Mouse (Mus musculus) inflammation-experienced regulatory T-cells, adult 6 months (primary cell): ENCODE results near the gene Gdf11. TPM values are rescaled to one million over a fixed set of nuclear protein-coding genes. Genes with fewer than 3 reads are reported as not detected.

Source experiments
- ATAC-seq: one replicate; pipeline ENCODE4 v1.8.0; 2017
- polyA plus RNA-seq, 3 experiments: library from polyadenylated mRNA; unstranded; fragments of 100-300 nt; shearing (Covaris generic); gene quantifications; one replicate each; pipeline ENCODE4 v1.2.1; 2017

Gene Gdf11
- polyA plus RNA-seq, 3 experiments from 2014 or later = 6.0 to 7.7 (median 7.3) TPM

- ATAC-seq = peak; percentile 11
Measured at GRCm38 (mm10) chr10:128890383-128891295, 879 bp downstream of the Gdf11 start.

- no peak for ATAC-seq
Measured at GRCm38 (mm10) chr10:128889846-128890245, 1.7 kb downstream of the Gdf11 start.

GRCm38 (mm10) chr10:128888941-128889827 lies 2.3 kb downstream of the Gdf11 start:
- ATAC-seq = no peak

- ATAC-seq = no peak
Measured at GRCm38 (mm10) chr10:128882067-128882466, 9.5 kb downstream of the Gdf11 start.

- no peak for ATAC-seq
Measured at GRCm38 (mm10) chr10:128878811-128879210, 12.7 kb downstream of the Gdf11 start.

- ATAC-seq = no peak
Measured at GRCm38 (mm10) chr10:128878291-128878690, 13.2 kb downstream of the Gdf11 start.

- no peak for ATAC-seq
Measured at GRCm38 (mm10) chr10:128870341-128870740, 21.2 kb downstream of the Gdf11 start.

GRCm38 (mm10) chr10:128866518-128866917 lies 25.0 kb downstream of the Gdf11 start:
- no peak for ATAC-seq

GRCm38 (mm10) chr10:128866042-128866441 lies 25.5 kb downstream of the Gdf11 start:
- ATAC-seq = no peak

- no peak for ATAC-seq
Measured at GRCm38 (mm10) chr10:128861176-128861575, 30.3 kb downstream of the Gdf11 start.

GRCm38 (mm10) chr10:128850339-128850738 lies 41.2 kb downstream of the Gdf11 start:
- no peak for ATAC-seq

GRCm38 (mm10) chr10:128848426-128848825 lies 43.1 kb downstream of the Gdf11 start:
- no peak for ATAC-seq

GRCm38 (mm10) chr10:128846664-128847063 lies 44.9 kb downstream of the Gdf11 start:
- no peak for ATAC-seq

- no peak for ATAC-seq
Measured at GRCm38 (mm10) chr10:128845516-128845915, 46.0 kb downstream of the Gdf11 start.

- no peak for ATAC-seq
Measured at GRCm38 (mm10) chr10:128843260-128843659, 48.3 kb downstream of the Gdf11 start.

GRCm38 (mm10) chr10:128840612-128841011 lies 50.9 kb downstream of the Gdf11 start:
- ATAC-seq = no peak

GRCm38 (mm10) chr10:128839434-128839833 lies 52.1 kb downstream of the Gdf11 start:
- no peak for ATAC-seq

- ATAC-seq = no peak
Measured at GRCm38 (mm10) chr10:128837400-128837799, 54.1 kb downstream of the Gdf11 start.

Other genes with a start within 250 kb of the Gdf11 start
- gene Ikzf4, start 245.7 kb downstream of the Gdf11 start, polyA plus RNA-seq = 100 to 1,000 TPM in 2 of 3 experiments, 10 to 100 TPM in 1; 76.5 to 154 (median 110) TPM
- gene Suox, start 217.6 kb downstream of the Gdf11 start, polyA plus RNA-seq = 10 to 100 TPM; 17.0 to 29.7 (median 24.3) TPM
- 10 to 100 TPM; 44.3 to 69.5 (median 63.9) TPM for gene Rab5b, start 195.5 kb downstream of the Gdf11 start, polyA plus RNA-seq
- gene Pmel, start 187.5 kb downstream of the Gdf11 start, polyA plus RNA-seq = 1 to 10 TPM; 4.2 to 5.4 (median 4.3) TPM
- 10 to 100 TPM; 16.8 to 38.3 (median 19.9) TPM for gene Cdk2, start 186.7 kb downstream of the Gdf11 start, polyA plus RNA-seq
- 100 to 1,000 TPM; 184 to 337 (median 319) TPM for gene Dgka, start 146.9 kb downstream of the Gdf11 start, polyA plus RNA-seq
- 10 to 100 TPM; 64.5 to 69.6 (median 66.4) TPM for gene Pym1, start 143.8 kb downstream of the Gdf11 start, polyA plus RNA-seq
- gene Mmp19, start 100.8 kb downstream of the Gdf11 start, polyA plus RNA-seq = under 1 TPM; 0.21 to 0.68 (median 0.22) TPM
- 10 to 100 TPM; 74.6 to 77.3 (median 75.8) TPM for gene Dnajc14, start 87.7 kb downstream of the Gdf11 start, polyA plus RNA-seq
- gene Tmem198b, start 87.3 kb downstream of the Gdf11 start, polyA plus RNA-seq = 1 to 10 TPM; 3.9 to 5.3 (median 5.3) TPM
- 100 to 1,000 TPM; 195 to 238 (median 227) TPM for gene Sarnp, start 74.4 kb downstream of the Gdf11 start, polyA plus RNA-seq
- gene Ormdl2, start 70.1 kb downstream of the Gdf11 start, polyA plus RNA-seq = 10 to 100 TPM; 65.5 to 78.4 (median 71.5) TPM
- gene Cd63, start 9.3 kb upstream of the Gdf11 start, polyA plus RNA-seq = 1 to 10 TPM in 1 of 3 experiments, under 1 TPM in 1, not detected in 1; 0.58 to 2.0 TPM
- gene Rdh5, start 31.2 kb upstream of the Gdf11 start, polyA plus RNA-seq = 10 to 100 TPM in 2 of 3 experiments, 1 to 10 TPM in 1; 5.1 to 12.9 (median 11.9) TPM
- 100 to 1,000 TPM; 196 to 255 (median 212) TPM for gene Bloc1s1, start 32.3 kb upstream of the Gdf11 start, polyA plus RNA-seq
- gene Itga7, start 42.1 kb upstream of the Gdf11 start, polyA plus RNA-seq = 1 to 10 TPM; 3.6 to 5.1 (median 4.8) TPM
- gene Mettl7b, start 69.3 kb upstream of the Gdf11 start, polyA plus RNA-seq = not detected
- gene Olfr9, start 97.7 kb upstream of the Gdf11 start, polyA plus RNA-seq = not detected
- gene Olfr763, start 119.1 kb upstream of the Gdf11 start, polyA plus RNA-seq = not detected
- gene Olfr764-ps1, start 148.2 kb upstream of the Gdf11 start, polyA plus RNA-seq = not detected
- not detected for gene Olfr765, start 158.3 kb upstream of the Gdf11 start, polyA plus RNA-seq
- not detected for gene Olfr766-ps1, start 177.3 kb upstream of the Gdf11 start, polyA plus RNA-seq
- gene Olfr767, start 191.2 kb upstream of the Gdf11 start, polyA plus RNA-seq = under 1 TPM in 2 of 3 experiments, not detected in 1; 0.10 to 0.16 TPM
- not detected for gene Olfr768, start 207.7 kb upstream of the Gdf11 start, polyA plus RNA-seq
- gene Olfr769, start 226.1 kb upstream of the Gdf11 start, polyA plus RNA-seq = not detected
- gene Olfr770, start 247.3 kb upstream of the Gdf11 start, polyA plus RNA-seq = not detected